Mouse (Mus musculus): ENCODE results near the gene Wdfy2. TPM values are rescaled to one million over a fixed set of nuclear protein-coding genes. Genes with fewer than 3 reads are reported as not detected.

The Wdfy2 gene
- polyA plus RNA-seq, 1 experiment, result 4.4 TPM

DNA sequence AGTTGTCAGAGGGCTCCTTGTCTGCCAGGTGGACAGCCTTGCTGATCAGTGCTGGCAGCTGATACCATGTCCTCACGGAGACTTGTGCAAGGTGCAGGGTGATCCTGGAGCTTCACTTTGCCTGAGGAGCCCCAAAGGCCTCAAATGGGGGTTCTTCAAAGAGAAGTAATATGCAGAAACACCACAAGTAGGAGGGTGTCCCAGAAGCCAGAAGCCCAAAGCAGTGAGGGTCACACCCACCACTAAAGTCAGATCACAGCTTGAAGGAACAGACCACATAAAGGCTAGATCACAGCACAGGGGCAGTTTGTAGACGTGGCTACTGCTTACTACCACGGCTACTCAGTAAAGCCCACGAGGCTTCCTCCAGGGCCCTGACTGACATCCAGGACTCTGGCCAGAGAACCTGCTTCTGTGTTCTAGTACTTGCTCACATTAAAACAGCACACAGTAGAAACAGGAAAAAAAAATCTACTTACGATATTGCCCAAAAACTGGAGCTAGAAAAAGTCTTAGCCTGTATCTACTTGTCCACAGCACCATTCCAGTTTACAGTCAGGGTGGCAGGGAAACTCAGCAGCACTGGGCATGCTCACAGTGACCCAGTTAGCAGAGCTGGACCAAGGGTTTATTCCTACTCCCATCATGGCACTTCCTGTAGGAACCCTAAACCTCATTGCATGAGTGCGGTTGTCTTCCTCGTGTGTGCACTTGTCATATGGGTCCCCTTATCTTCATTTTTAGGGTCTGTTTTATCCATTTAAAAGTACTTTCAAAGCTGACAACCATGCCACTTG is 41.4 kb downstream of the Wdfy2 start:
- H3K4me3 ChIP-seq, result no peak overlapping the region
- H3K4me2 ChIP-seq (ENCODE audit: low read depth), result peak overlapping the region; percentile 41

DNA sequence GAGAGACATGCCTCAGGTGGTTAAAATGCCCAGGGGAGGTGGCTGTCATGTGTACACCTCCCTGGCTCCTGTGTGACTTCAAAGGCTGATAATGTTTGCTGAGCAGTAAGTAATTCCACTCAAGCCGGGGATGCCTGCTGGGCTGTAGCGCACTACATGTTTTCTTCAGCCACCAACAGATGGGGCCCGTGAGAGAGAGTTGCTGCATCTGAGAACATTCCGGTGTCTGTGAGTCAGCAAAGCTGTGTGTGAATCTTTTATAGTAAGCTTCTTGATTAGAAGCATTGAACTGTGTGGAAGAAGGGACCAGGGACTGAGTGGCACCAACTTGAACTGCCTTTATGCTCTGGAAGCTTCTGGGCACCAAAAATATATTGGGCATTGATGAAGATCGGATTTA is 42.0 kb downstream of the Wdfy2 start:
- TF ChIP-seq REST (IDR thresholded peaks at IDR 0.05; ENCODE audit: insufficient read depth, insufficient read length), result no peak
- TF ChIP-seq E2F4 (IDR thresholded peaks at IDR 0.05; ENCODE audit: insufficient read depth), result no peak
- no peak for TF ChIP-seq MYOD1 (IDR thresholded peaks at IDR 0.05; ENCODE audit: control insufficient read depth in 1 of 3, insufficient read length in 2 of 3, low read depth in 2 of 3)
- no peak for TF ChIP-seq TCF12 (IDR thresholded peaks at IDR 0.05; ENCODE audit: insufficient read depth, poor library complexity, severe bottlenecking)
- TF ChIP-seq TCF3 (IDR thresholded peaks at IDR 0.05; ENCODE audit: insufficient read length, low read depth), result no peak
- no peak for TF ChIP-seq USF1 (IDR thresholded peaks at IDR 0.05; ENCODE audit: low read depth)
- TF ChIP-seq POLR2AphosphoS2 (IDR thresholded peaks at IDR 0.05; ENCODE audit: insufficient read length, low read depth), result no peak
- TF ChIP-seq SRF (IDR thresholded peaks at IDR 0.05; ENCODE audit: control insufficient read depth, insufficient read length, low read depth), result no peak
- TF ChIP-seq MAX (IDR thresholded peaks at IDR 0.05; ENCODE audit: low read depth), result no peak
- no peak for TF ChIP-seq CEBPB (IDR thresholded peaks at IDR 0.05; ENCODE audit: insufficient read depth, poor library complexity, severe bottlenecking)
- no peak for TF ChIP-seq POLR2A (IDR thresholded peaks at IDR 0.05; ENCODE audit: insufficient read length, low read depth)
- TF ChIP-seq MYOG (IDR thresholded peaks at IDR 0.05; ENCODE audit: control insufficient read depth in 1 of 3, insufficient read depth in 1 of 3, insufficient read length in 2 of 3, low read depth in 2 of 3), result no peak
- H3K27me3 ChIP-seq (ENCODE audit: control insufficient read depth, insufficient read depth, insufficient read length), result no peaks in the 10 kb centered on the region
- H3K4me2 ChIP-seq (ENCODE audit: low read depth), result peak overlapping the region; percentile 94
- no peaks in the 10 kb centered on the region for H3K36me3 ChIP-seq (ENCODE audit: control insufficient read depth, insufficient read depth)
- H3K79me2 ChIP-seq (ENCODE audit: control insufficient read depth, insufficient read depth), result peaks cover 27% of the 10 kb centered on the region
- no peak overlapping the region for H3K4me3 ChIP-seq
- no peak overlapping the region for H3ac ChIP-seq (ENCODE audit: control insufficient read depth, insufficient read length)

More for the DNA sequence above, 41.4 kb downstream of the Wdfy2 start:
- no peaks in the 10 kb centered on the region for H3K36me3 ChIP-seq (ENCODE audit: control insufficient read depth, insufficient read depth)
- peaks cover 28% of the 10 kb centered on the region for H3K79me2 ChIP-seq (ENCODE audit: control insufficient read depth, insufficient read depth)
- H3K27me3 ChIP-seq (ENCODE audit: control insufficient read depth, insufficient read depth, insufficient read length), result no peaks in the 10 kb centered on the region
- TF ChIP-seq TCF12 (IDR thresholded peaks at IDR 0.05; ENCODE audit: insufficient read depth, poor library complexity, severe bottlenecking) (no peak), E2F4 (IDR thresholded peaks at IDR 0.05; ENCODE audit: insufficient read depth) (no peak), USF1 (IDR thresholded peaks at IDR 0.05; ENCODE audit: low read depth) (no peak), POLR2A (IDR thresholded peaks at IDR 0.05; ENCODE audit: insufficient read length, low read depth) (no peak), CEBPB (IDR thresholded peaks at IDR 0.05; ENCODE audit: insufficient read depth, poor library complexity, severe bottlenecking) (no peak), MYOG (IDR thresholded peaks at IDR 0.05; ENCODE audit: control insufficient read depth in 1 of 3, insufficient read depth in 1 of 3, insufficient read length in 2 of 3, low read depth in 2 of 3) (no peak), MYOD1 (IDR thresholded peaks at IDR 0.05; ENCODE audit: control insufficient read depth in 1 of 3, insufficient read length in 2 of 3, low read depth in 2 of 3) (no peak), TCF3 (IDR thresholded peaks at IDR 0.05; ENCODE audit: insufficient read length, low read depth) (no peak), REST (IDR thresholded peaks at IDR 0.05; ENCODE audit: insufficient read depth, insufficient read length) (no peak), MAX (IDR thresholded peaks at IDR 0.05; ENCODE audit: low read depth) (no peak), POLR2AphosphoS2 (IDR thresholded peaks at IDR 0.05; ENCODE audit: insufficient read length, low read depth) (no peak), SRF (IDR thresholded peaks at IDR 0.05; ENCODE audit: control insufficient read depth, insufficient read length, low read depth) (no peak)
- no peak overlapping the region for H3ac ChIP-seq (ENCODE audit: control insufficient read depth, insufficient read length)

DNA sequence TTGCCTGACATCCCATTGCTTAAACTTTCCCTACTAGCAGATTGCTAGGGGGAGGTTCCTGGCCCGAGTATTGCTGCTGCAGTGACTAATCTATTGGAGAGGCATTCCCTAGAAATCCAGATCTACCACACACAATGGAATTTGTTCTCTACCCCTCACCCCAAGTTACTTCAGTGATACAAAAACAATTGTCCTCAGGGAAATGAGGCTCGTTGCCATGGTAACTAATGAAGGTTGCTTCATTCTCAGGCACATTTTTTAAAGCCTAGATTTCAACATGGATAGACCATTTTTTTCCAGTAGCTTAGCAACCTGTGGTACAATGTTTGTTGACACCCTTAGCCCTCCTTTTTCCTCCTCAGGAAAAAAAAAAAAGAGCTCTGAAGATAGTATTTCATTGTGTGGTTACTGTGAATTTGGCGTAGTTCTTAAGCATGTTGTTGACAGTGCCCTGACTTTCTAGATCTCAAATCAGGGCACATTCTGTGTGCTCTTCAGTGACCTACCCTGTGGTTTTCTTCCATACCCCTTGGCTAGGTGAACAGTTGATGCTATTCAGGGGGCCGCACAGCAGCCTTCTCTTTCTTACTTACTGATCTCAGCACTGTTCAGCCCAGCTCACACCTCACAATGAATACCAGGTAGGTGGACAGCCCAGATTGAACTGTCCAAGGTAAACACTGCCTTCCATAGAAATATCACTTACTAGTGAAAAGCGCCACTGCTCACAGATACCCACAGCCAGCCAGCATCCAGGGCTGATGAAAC is 42.8 kb downstream of the Wdfy2 start:
- H3K36me3 ChIP-seq (ENCODE audit: control insufficient read depth, insufficient read depth), result no peaks in the 10 kb centered on the region
- peak; percentile 77 for TF ChIP-seq CEBPB (IDR thresholded peaks at IDR 0.05; ENCODE audit: insufficient read depth, poor library complexity, severe bottlenecking)
- TF ChIP-seq REST (IDR thresholded peaks at IDR 0.05; ENCODE audit: insufficient read depth, insufficient read length), result no peak
- no peak for TF ChIP-seq TCF3 (IDR thresholded peaks at IDR 0.05; ENCODE audit: insufficient read length, low read depth)
- no peak for TF ChIP-seq MAX (IDR thresholded peaks at IDR 0.05; ENCODE audit: low read depth)
- no peak for TF ChIP-seq USF1 (IDR thresholded peaks at IDR 0.05; ENCODE audit: low read depth)
- TF ChIP-seq TCF12 (IDR thresholded peaks at IDR 0.05; ENCODE audit: insufficient read depth, poor library complexity, severe bottlenecking), result no peak
- no peak for TF ChIP-seq POLR2AphosphoS2 (IDR thresholded peaks at IDR 0.05; ENCODE audit: insufficient read length, low read depth)
- no peaks in the 10 kb centered on the region for H3K27me3 ChIP-seq (ENCODE audit: control insufficient read depth, insufficient read depth, insufficient read length)
- H3K4me3 ChIP-seq, result no peak overlapping the region
- H3K79me2 ChIP-seq (ENCODE audit: control insufficient read depth, insufficient read depth), result peaks cover 27% of the 10 kb centered on the region
- peak overlapping the region; percentile 94 for H3K4me2 ChIP-seq (ENCODE audit: low read depth)
- no peak overlapping the region for H3ac ChIP-seq (ENCODE audit: control insufficient read depth, insufficient read length)

DNA sequence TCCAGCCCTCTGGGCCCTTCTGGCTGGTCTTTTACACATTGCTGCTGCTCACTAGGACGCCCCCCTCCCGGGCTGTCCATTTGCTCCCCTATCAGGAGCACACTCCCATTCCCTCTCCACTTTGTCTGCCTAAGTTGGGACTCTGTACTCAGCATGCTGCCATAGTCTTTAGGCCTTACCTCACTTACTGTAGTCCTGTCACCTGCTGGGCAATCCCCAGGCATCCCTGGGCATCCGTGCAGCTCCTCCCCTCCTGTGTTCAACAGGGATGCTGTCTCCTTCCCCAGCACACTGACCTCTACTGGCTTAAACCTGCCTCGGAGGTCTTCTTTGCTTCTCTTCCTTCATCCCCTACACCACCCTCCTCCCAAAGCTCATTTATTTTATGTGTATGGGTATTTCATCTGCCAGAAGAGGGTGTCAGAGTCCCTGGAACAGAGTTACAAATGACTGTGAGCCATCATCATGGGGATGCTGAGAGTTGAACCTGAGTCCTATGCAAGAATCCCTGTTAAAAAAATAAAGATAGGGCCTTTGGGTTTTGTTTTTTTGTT is 44.7 kb downstream of the Wdfy2 start:
- no peaks in the 10 kb centered on the region for H3K27me3 ChIP-seq (ENCODE audit: control insufficient read depth, insufficient read depth, insufficient read length)
- peaks cover 25% of the 10 kb centered on the region for H3K79me2 ChIP-seq (ENCODE audit: control insufficient read depth, insufficient read depth)
- H3ac ChIP-seq (ENCODE audit: control insufficient read depth, insufficient read length), result no peak overlapping the region
- no peak overlapping the region for H3K4me2 ChIP-seq (ENCODE audit: low read depth)
- no peak overlapping the region for H3K4me3 ChIP-seq
- H3K36me3 ChIP-seq (ENCODE audit: control insufficient read depth, insufficient read depth), result no peaks in the 10 kb centered on the region
- no peak for TF ChIP-seq REST (IDR thresholded peaks at IDR 0.05; ENCODE audit: insufficient read depth, insufficient read length)
- TF ChIP-seq TCF12 (IDR thresholded peaks at IDR 0.05; ENCODE audit: insufficient read depth, poor library complexity, severe bottlenecking), result no peak
- TF ChIP-seq POLR2A (IDR thresholded peaks at IDR 0.05; ENCODE audit: insufficient read length, low read depth), result no peak
- TF ChIP-seq TCF3 (IDR thresholded peaks at IDR 0.05; ENCODE audit: insufficient read length, low read depth), result no peak
- no peak for TF ChIP-seq SRF (IDR thresholded peaks at IDR 0.05; ENCODE audit: control insufficient read depth, insufficient read length, low read depth)
- TF ChIP-seq MYOD1 (IDR thresholded peaks at IDR 0.05; ENCODE audit: control insufficient read depth in 1 of 3, insufficient read length in 2 of 3, low read depth in 2 of 3), result no peak
- no peak for TF ChIP-seq POLR2AphosphoS2 (IDR thresholded peaks at IDR 0.05; ENCODE audit: insufficient read length, low read depth)
- no peak for TF ChIP-seq MYOG (IDR thresholded peaks at IDR 0.05; ENCODE audit: control insufficient read depth in 1 of 3, insufficient read depth in 1 of 3, insufficient read length in 2 of 3, low read depth in 2 of 3)

Data from myocyte (in vitro differentiated cells).